Mouse (Mus musculus) NIH3T3 (cell line): ENCODE data around the gene Lnpep.
"Not testable (repeated sequence)": the region's sequence is repeated elsewhere in the genome, so short reads cannot be mapped to it uniquely, and the experiment has no call there.

Experiments
- DNase-seq: peaks from one replicate; pipeline ENCODE4 v3.0.0-alpha.2; 2012; ENCODE audit warnings: low read depth

The Lnpep gene

DNA sequence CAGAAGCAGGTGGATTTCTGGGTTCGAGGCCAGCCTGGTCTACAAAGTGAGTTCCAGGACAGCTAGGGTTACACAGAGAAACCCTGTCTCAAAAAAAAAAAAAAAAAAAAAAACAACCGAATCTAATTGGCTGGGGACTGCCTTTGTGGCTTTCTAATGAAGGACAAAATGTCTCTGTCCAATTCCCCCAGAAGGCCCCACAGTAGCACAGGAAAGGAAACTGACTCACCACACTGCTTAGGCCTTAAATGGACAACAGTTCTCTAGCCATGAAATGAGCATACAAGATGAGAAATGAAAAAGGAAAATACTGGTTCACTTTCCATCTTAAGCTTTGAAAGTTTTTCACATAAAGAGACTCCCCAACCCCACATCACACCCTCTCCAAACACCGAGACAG is 15.3 kb downstream of the Lnpep start:
- DNase-seq: no peak

DNA sequence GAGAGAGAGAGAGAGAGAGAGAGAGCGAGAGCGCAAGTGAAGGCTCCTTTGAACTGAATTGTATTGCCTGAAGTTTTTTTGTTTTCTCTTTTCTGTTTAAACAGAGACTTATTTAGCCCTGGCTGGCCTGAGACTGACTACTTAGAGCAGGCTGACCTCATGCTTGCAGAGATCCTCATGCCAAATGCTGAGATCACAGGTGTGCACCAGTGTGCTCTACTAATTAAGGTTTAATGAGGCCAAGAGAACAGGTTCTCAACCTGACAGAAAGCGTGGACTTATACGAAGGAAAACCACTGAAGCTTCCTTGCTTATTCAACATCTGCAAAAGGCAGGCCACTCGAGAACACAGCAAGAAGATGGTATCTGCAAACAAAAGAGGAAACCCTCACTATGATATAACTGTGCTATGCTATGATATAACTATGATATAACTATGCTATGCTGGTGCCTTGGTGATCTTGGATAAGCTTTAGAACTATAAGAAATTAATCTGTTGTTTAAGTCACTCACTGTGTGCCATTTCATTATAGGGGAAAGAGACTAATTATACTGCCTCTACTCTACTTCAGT is 16.3 kb downstream of the Lnpep start:
- DNase-seq: no peak

DNA sequence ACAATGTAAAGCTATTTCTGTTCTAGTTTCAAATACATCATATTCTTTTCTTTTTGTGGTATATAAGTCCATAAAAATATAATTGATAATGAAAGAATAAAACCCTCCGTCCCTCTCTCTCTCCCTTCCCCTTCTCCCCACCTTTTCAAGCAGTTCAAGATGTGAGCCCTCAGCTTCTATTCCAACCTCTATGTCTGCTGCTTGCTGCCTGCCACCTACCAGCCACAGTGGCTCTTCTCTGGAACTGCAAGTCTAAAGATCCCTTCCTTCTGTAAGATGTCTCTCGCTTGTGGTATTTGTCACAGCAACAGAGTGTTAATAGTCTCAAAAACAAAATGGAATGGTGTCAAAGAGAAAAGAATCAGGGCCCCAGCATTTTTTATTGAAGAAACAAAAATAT is 20.3 kb downstream of the Lnpep start:
- no peak for DNase-seq

DNA sequence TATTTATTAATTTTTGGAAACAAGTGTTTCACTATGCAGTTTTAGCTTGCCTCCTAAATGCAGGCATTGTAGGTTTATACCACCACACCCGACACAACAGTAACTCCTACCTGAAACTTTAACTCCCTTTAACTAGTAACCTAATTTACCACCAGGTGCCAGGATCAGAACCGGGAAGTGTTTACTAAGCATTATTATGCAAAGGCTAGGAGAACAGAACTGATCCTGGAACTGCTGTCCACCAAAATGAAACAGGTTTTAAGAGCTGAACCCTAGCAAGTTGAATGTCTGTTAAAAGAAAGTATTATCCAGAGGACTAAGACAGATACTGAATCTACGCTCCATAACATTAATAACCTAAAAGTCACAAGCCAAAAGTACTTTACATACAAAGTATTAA is 21.2 kb downstream of the Lnpep start:
- no peak for DNase-seq

DNA sequence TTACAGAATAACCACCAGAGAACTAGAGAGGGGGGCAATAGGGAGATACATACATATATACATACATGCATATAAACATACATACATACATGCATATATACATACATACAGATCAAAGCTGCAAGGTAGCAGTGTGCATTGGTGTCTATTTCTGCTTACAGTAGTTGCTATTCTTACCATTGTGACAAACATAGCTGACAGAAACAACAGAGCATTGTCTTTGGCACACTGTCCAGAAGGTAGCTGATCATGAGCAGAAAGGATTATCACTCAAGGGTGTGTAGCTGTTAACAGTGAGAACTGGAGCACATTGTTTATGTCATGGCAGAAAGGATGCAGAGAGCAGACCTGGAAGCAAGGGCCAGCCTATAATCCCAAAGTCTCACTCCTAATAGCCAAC is 22.1 kb downstream of the Lnpep start:
- no peak for DNase-seq

DNA sequence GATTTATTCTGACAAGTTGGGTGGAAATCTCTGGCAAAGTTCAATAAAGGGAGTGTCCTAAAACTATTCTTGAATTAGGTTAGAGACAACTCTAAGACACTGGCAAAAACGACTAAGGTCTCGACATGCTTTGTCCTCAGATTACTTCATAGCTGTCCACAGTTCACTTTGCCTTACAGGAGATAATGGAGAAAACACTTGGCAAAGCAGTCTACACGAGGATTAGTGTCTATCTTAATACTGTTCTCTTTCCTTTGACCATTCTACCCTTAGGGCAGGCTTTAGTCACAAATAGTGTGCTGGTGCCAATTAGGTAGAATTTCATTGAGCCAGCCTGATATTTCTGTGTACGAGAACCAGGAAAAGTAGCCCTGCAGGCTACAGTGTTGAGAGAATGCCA is 22.5 kb downstream of the Lnpep start:
- peak; percentile 54 for DNase-seq

DNA sequence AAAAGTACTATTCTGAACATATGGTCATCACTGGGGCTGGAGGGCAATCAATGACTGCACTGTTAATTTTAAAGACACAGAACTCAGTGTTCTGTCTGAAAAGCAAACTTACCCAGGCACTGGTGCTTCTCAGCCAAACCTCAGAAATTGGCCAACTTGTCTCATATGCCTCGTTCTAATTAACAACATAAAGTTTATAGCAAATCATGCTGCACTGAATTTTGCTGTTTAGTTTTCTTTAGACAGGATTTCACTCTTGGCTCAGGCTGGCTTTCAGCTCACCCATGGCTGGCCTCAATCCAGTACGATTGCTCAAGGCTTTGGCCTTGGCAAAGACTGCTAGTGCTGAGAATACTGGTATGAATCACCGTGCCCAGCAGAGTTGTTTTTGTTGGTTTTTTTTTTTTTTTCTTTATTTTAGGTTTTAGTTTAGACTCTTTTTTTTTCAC is 24.0 kb downstream of the Lnpep start:
- peak; percentile 100 for DNase-seq

DNA sequence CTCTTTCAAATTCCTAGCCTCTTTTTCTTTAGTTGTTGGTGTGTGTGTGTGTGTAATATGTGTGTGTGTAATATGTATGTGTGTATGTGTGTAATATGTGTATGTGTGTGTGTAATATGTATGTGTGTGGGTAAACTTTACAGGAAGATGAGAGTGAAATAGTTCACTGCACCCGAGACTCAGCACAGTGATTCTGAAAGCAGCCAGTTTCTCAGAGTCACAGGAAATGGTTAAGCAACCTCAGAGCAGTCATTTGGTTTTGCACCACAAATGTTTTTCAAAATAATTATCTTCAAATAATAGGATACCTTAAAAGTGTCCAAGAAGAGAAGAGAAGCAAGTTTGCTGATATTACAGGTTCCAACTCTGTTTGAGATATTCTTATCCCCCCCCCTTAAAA is 24.8 kb downstream of the Lnpep start:
- no peak for DNase-seq

DNA sequence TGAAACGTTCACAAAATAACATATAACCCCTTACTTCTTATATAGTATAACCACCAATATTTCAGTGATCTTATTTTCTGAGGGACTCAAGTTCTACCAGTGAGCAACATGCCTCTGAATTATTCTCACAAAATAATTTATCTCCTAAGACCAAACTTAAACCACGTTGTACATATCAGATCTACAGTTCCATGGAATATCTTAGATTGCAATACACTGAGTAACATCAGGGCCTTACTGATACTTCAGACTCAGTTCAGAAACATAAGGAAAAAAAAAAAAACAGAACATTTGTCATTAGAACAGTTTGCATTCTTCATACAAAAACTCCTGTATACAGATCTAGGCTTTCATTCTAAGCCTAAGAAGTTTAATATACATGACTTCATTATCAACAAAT is 26.5 kb downstream of the Lnpep start:
- DNase-seq: no peak

DNA sequence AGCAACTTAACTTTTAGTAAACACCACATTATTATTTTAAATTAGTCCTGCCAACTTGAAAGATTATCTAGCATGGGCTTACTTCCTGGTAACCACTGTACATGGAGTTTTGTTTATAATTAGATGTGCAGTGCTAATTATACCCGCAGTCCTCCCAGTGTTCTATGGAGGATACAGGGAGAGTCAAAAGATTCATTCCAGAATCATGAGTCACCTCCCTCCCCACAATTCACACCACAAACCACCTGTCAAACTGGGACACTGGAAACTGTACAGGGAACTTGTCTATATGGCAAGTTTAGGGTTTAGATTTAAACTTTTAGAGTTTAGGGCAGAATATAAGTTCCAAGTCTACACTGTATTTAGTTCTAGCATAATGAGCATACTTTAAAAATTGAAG is 31.9 kb downstream of the Lnpep start:
- peak; percentile 43 for DNase-seq

DNA sequence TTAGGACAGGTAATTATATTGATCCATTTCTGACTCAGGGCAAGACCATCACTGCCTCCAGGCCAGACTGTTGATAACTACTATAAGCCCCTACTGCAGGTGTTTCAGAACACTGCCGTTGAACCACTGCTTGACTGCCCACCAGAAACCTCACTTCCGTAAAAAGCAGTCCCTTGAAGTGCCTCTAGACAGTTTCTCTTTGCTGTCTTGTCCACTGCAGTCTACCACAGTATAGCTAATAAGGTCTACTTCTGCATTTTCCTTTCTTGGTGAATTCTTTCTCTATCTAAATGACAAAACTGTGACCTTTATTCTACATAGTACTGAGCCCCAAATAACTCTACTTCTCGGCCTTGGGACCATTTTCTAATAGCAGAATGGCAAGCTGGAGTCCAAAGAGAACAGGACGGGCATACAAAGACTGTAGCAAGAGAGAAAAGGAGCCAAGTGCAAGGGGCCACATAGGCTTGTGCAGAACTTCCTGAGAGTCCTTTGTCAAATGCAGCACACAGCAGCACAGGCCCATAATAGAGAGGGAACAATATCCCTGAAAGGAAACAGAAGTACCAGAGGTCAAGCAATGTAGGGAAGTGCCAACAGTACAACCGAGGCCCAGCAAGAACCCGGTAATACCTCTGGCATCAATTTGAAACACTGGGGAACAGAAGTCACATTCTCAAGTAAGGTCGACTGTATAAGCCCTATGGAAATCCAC is 37.4 kb downstream of the Lnpep start:
- no peak for DNase-seq

DNA sequence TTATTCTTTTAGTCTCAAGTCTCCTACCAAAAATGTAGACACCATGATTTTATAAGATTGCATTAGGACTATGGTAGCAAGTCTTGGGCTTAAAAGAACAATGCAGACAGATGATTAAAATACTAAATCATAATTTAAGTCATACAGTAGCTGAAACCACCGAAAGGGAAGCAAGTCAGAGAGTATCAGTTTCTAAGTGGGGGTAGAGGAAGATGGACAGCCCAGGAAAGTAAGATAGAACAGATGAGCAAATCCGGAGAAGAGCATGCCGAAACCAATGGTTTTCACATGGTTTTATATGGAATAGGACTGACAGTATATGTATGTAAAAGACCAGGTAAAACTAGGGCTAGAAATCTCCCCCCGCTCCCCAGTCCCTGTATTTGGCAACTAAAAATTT is 39.7 kb downstream of the Lnpep start:
- no peak for DNase-seq

DNA sequence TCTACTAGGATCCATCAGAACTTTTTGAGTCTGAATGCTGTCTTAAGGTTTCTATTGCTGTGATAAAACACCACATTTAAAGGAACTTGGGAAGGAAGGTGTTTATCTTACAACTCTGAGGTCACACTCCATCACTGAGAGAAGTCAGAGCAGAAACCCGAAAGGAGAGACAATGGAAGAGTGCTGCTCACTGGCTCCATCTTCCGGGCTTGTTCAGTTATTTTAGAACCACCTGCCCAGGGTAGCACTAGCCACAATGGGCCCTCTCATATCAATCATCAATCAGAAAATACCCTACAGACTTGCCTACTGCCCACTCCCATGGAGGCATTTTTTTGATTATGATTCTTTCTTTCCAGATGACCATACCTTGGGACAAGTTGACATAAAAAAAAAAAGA is 41.0 kb downstream of the Lnpep start:
- no peak for DNase-seq

DNA sequence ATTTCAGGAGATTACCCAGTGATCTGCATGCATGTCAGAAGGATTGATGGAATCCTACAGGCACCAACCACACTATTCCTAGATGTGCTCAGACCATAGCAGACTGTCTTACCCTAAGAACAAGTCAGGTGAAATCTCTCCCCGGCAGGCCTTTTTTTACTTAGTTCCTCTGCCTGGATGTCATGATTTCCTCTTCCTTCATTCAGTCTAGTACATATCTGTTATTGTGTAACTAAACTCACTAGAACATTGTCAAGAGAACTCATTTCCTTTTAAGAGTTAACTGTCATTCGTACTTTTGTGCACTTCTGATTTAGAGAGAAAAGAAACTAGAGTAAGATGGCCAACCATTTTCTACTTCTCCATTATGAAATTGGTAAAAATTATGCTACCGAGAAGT is 43.6 kb downstream of the Lnpep start:
- no peak for DNase-seq

DNA sequence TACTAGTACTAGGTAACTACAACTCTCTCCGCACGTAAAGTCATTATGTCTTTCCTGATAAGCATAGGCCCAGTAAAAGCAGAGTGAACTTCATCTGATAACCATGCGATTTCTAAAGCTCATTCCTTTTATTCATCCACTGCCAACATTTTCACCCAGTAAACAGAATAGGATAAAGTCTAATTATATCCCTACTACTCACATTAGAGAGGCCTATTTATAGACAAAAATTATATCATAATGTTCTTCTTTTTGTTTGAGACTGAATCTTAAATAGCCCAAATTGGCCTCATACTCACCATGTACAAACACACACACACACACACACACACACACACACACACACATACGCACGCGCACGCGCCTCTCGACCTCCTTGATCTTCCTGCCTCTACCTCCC is 48.5 kb downstream of the Lnpep start:
- no peak for DNase-seq

DNA sequence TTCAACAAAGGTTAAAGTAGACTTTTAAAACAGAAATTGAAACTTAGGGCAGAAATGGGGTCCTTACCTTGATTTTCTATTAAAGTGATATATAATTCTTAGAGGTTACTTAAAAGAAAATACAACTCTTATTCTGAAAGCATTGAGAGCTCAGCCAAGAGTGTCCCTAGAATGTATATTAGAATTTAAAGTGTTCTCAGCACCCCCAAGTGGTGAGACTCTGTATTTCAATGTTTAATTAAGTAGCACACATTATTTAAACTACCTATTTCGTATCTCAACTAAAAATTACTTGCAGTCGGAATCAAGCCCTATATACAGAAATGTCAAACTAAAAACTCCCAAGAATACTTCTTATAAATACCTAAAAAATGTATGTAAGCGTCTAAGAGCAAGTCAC is 57.8 kb downstream of the Lnpep start:
- peak; percentile 81 for DNase-seq

DNA sequence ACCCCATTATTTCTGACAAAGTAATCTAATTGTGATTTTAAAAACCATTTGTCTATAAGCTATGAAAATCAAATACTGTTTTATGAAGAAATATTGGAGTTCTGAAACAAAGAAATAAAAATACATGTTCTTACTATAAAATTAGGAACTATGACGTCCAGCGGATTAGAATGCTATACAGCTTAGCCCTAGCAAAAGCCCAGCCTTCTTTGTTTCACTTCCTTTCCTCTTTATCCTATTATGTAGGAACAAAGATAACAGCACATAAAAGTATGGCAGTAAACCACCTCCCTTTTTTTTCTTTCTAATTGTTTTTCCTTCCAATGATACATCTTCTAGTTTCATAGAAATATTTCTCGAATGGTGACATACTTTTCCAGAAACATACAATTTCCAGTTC is 75.9 kb downstream of the Lnpep start:
- DNase-seq: no peak

DNA sequence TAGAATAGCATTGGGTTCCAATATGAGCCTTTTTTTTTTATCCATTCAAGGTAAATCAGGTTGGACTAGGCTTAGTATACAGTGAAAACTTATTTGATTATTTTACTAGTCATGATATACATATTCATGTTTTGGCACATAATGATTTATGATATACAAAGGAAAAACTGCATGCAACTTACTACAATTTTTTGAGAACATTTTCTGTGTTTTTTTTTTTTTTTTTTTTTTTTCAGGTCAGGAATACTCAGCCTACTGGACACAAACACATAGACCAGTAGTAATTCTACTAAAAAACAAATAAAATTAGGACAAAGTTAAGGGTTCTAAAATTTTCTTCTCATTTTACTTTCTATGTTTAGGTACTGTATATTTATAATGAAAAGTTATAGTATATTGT is 93.5 kb downstream of the Lnpep start:
- DNase-seq: no peak

DNA sequence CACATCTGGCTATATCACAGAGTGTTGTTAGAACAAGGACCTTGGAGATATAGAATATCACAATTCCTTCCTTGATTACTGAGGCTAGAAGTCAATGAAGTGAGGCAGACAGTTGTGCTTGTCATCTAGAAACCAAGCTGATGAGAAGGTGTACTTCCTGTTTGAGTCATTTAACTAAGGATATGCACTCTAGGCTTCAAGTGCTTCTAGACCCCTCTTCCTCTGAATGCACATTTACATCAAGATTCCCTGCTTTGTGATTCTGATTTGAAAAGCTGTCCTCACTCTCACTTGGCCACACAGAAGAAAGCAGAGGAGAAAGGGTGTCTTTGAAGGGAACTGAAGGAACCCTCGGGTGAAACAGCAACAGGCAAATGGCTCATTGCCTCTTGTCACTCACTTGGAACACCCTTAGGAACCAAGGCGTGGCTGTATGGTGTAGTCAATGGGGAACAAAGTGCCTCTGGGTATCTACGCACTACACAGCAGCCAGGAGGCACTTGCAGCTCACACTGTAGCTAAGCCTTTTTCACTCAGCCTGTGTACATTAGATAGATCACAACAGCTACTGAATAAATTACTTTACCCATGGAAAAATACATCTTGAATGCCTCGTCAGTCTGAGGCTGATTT is 108.3 kb downstream of the Lnpep start:
- no peak for DNase-seq

DNA sequence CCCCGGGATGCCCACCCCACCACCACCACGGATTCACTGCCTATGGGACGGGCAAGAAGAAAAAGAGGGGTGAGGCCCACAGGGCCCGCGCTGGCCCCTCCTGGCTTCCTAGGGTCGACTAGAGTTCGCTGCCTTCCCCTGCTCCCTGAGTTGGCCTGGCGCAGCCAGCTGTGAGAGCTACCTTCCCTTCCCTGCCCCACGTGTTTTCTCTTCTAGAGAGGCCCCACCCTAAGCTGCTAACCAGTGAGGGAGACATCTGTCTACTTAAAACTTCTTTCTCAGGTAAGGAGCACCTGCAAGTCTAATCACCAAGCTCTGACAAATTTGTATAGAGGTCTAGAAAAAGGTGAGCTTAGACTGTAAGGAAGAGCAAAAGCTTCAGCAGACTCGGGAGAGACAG is 118.2 kb downstream of the Lnpep start:
- DNase-seq: no peak

DNA sequence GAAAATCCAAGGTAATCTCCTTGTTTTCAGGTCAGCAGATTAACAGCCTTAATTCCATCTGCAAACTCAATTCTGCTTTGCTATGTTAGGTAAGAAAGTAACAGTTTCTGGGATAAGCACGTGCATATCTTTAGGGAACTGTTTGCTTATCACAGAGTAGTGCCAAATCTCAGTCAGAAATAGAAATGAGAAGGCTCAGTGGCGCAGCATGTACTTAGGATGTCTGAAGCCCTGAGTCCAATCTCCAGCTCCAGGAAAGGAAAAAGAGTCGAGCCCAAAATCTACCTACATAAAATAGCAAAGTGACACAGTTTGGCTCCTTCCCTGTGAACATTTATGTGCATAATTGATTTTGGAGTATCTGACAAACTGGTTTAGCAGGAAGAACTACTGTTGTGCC is 125.6 kb downstream of the Lnpep start:
- DNase-seq: no peak

DNA sequence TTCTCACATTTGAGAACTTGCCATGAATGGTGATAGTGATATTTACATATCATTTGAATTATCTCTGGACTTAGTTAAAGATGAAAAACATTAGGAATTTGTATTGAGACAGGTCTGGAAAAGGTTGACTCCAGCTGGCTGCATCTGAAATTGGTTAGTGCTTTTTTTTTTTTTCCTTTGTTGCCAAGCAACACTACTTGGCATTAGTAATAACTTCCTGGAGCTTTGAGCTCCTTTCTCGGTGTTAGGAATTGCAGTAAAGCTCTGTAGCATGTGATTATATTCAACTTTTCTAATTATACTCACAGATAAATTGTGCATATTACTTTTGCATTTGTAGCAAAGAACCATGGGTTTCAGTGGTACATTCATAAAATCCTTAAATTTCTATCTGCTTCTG is 126.0 kb downstream of the Lnpep start:
- DNase-seq: peak; percentile 42

DNA sequence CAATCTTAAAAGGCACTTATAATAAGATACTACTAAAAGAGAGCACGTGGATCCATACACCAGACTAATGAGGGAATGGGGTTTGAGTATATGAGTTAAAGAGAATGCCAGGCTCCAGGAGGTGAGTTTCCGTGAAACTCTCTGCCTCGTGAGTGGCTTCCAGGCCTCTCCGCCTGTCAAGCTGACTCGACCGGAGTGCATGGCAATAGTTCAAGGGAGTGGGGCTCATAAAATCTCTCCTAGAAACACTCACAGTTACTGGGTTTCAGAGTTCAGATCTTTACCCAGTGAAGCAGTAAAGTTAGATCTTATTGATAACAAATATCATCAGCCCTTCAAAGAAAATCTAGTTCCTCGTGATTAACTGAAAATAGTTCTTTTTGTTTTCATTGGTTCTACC is 128.1 kb downstream of the Lnpep start:
- DNase-seq: no peak

DNA sequence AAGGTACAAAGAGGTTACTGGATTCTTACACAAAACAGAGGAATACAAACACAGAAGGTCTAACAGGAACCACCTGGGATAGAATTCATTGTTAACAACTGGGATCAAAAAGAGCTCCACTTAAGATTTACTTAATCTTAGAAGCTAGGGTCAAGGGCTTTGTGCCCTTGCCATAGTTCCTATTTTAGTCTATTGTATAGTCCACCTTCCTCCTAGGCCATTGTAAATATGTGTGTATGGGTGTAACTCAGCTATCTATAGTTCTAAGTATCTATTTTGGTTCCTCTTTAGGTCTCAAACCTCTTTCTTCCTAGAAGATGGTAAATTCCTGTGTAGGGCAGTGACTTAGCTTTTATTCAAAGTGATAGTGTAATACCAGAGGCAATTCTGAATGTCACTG is 128.6 kb downstream of the Lnpep start:
- not testable (repeated sequence) for DNase-seq
